Mouse (Mus musculus): ENCODE measurements around the gene 9630041A04Rik.

The 9630041A04Rik gene

DNA sequence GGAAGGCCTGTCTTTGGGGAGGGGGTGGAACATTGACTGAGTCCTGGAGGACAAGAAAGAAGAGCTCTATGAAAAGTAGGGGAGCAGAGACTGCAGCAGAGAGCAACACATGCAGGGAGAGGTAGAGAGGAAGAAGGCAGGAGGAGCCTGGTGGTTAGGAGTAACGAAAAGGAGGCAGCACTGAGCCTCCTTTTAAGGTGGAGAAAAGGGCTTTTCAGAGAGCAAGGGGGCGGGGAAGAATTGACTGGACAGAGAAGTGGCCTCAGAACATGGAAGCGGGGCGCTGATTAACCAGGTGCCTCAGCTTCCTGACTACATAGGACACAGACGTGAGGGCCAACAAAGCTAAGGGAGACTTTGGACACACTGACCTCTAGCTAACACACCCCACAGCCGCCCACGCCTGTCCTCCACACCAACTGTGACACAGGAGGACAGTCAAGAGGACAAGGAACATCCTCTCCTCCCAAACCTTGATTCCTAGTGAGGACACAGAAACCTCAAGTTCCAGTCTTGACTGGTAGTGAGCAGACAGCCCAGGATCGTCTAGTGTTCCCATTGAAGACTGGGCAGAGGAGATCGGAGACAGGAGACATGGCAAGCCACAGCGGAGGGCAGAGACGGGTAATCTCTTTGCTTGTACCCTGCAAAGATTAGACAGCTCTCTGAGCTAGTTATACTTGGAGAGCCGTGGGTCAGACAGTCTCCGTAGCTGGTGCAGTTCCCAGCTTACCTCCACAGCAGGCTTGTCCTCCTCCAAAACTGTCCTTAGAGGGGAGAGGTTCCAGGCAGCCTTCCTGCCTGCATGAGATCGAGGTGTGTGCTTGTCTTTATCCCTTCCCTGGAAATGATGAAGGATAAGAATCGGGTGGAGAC, at the start of gene 9630041A04Rik:
Gene 9630041A04Rik (plus strand): TSS at position 246 of the 876 bp plus-strand sequence.
- no peak for DNase-seq (ENCODE audit: extremely low spot score, low read depth, low spot score)

DNA sequence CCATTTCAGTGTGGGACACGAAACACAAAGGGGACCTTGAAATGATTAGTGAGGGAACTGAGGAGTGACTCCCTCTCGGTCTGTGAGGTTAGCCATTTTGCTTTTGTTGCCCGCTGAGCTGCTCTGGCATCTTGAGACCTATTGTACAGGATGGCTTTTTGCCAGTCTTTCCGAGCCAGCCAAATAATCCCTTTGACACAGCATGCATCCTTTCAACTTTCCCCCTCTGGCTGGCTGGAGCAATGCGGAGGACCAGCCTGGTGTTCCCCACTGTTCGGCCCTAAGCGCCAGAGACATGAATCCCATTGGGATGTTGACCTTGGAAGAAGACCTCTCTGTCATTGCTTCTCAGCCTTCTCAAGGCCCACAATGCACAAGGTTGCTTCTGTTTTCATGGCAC, 37.7 kb upstream of the 9630041A04Rik start:
- DNase-seq (ENCODE audit: extremely low spot score, low read depth, low spot score): no peak

DNA sequence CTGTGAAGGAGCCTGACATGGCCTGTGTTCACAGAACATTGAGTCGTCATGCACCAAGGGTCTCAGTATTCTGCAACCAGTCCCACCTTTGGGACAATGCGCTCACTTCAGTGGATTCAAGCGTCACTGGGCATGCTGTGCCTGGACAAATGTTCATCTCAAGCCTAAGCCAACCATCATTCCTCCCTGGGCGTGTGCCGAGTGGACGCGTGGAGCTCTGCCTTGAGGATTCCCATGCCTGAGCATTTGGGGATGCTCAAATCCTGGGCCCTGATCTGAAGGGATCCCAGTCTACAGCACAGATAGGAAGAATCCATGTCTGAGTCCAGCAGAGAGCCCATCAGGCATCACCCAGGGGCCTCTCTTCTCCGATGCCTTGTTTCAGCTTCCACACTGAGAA, 36.0 kb upstream of the 9630041A04Rik start:
- no peak for DNase-seq (ENCODE audit: extremely low spot score, low read depth, low spot score)

DNA sequence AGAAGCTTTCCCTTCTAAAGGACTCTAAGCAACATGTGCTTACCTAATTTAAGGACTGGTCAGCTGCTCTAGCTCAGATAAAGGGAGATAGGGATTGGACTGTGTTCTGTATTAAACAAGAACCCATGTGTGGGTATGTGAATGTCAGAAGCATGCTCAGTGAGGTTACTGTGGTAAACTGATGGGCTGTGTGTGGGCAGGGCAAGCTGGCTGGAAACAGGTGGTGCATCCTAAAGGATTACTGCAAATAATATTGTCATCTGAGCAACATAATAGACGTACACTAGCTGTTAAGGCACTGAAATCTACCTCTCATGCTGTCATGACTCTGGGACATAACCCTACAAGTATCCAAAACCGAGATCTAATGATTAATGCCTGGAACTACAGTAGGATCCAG, 28.0 kb upstream of the 9630041A04Rik start:
- DNase-seq (ENCODE audit: extremely low spot score, low read depth, low spot score): no peak

DNA sequence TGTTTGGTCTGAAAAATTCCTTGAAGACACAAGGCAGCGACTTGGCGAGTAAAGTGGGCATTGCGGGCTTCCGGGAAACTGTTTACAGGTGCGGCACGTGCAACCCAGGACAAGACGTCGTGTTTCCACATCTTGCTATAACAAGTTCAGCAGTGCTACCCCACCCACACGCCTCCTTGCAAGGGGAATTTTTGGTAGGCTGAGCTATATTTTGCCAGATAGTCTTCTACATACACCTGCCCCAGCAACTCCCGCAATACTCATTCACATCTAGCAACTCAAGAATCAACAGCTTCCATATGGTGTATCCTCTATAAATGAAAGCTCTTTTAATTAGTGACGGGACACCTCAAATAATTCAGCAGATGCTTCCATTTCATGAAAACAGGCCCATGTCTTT, 20.5 kb upstream of the 9630041A04Rik start:
- DNase-seq (ENCODE audit: extremely low spot score, low read depth, low spot score): no peak

DNA sequence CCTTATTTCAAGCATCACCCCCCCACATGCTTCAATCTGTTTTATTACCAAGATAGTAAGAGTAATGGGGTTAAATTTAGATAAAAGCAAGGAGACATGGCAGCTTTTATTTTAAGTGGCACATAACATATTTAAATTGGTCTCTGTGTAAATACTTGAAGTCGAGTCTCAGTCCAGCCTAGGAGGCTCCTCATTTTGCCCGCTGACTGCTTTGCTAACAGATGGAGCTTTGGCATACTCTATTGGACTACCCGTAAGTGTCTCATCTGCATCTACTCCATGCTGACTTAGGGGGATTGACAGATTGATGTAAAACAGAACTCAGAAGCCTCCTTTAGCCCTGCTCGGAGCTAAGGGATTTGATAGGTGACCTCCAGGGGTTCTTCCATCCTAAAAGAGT, 17.7 kb upstream of the 9630041A04Rik start:
- DNase-seq (ENCODE audit: extremely low spot score, low read depth, low spot score): no peak

DNA sequence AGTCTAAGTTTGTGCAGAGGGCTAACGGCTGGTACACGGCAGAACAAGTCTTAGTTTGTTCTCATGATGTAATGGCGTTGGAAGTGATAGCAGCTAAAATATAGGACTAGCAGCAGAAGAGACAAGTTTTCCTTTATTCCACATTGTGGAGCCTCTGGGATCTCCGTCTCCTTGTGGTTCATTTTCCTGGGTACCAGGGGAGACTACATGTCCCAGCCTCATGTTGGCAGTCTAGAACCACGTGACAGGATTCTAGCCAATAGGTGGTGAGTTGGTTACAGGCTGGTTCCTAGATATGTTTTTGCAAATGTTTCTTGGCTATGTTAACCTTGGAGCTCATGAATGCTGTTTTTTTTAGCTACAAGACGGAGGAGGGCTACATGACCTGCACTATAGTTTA, 15.9 kb upstream of the 9630041A04Rik start:
- no peak for DNase-seq (ENCODE audit: extremely low spot score, low read depth, low spot score)

DNA sequence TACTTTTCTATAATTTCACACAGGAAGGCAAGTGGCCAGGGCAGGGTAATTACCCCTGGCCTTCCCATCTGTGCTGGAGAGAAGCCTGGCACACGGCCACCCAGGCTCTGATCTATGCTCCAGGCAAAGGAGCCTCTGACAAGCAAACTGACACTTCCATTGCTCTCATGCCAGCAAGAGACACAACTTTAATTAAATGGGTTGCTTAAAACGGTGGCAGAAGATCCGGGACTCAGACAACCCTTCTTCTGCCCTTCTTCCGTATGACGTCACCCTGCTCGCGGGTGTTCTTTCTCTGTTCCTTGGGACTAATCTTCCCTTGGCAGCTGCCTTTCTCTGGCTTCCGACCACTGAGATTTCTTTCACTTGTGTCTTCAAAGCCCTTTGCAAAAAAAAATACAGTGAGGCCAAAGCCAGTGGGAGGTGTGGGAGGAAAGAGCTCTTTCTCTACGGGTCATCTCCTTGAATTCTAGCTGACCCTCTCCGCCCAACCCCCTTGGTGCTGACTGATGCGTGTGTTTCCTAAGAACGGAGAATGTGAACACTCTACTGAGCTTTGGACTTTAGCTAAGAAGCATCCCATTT, 932 bp downstream of the 9630041A04Rik start:
- no peak for DNase-seq (ENCODE audit: extremely low spot score, low read depth, low spot score)

DNA sequence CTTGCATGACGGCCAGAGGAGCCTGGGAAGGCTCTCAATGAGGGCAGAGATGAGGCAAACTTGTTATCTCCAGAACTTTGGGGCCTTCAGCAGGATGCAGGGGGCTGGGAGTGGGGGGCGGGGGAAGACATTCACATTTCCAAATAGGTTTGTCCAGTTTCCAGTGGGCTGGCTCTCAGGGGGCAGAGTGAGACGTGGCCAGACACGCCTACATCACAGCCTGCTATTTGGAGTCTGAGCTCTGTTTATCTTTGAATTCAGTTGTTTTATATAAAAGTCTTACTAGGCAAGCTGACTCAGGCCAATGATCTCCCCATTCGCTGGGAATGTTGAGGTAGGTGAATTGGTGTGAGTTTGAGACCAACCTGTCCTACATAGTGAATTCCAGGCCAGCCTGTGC, 1.5 kb downstream of the 9630041A04Rik start:
- DNase-seq (ENCODE audit: extremely low spot score, low read depth, low spot score): no peak

DNA sequence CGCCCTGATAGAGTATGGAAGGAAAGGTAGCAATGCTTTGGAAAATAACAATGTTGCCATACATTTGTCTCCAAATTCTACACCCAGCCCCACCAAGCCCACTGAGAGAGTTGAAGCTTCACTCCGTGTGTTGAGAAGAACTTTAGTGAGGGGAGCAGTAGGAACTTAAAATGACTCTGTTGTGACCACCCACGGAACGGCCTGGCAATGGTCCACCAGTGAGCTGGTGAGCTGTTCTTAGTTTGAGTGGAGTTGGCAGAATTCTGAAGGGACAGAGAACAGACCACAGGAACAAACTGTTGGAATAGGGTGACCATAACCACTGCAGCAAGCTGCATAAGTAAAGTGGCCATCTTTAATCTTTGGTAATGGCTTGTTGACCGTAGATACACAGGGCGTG, 7.0 kb downstream of the 9630041A04Rik start:
- no peak for DNase-seq (ENCODE audit: extremely low spot score, low read depth, low spot score)

DNA sequence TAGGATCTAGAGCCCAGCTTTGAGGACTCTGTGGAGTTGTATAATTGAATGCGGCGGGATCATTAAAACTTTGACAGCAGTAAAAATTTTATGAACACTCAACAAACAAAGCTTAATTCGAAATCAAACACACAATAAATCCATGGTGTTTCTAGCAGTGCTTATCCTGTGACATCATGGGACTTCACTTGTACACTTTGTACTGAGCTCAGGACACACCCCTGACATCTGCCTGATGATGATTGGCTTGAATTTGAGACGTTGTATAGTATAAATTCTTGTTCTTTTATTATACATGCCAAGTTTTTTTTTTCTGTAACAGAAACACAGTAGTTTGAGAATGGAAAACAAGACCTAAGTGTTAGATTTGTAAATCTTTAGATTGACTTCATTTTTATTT, 8.4 kb downstream of the 9630041A04Rik start:
- DNase-seq (ENCODE audit: extremely low spot score, low read depth, low spot score): no peak

DNA sequence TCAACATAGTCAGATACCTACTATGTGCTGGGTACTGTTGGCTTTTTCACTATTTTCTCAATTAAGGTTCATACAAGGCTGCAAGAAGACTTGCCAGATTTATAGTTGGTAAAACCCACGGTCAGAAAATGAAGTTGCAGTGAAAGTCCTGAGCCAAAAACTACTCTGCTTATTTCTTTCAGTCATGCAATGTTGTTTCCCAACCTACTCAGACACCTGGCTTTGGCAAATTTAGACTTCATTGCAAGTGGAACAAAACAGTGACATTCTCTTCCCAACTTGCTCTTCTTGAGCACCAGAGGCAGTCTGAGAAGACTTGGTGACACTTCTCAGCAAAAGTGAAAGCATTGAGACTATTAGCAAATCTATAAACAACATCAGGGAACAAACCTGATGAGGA, 13.7 kb downstream of the 9630041A04Rik start:
- no peak for DNase-seq (ENCODE audit: extremely low spot score, low read depth, low spot score)

DNA sequence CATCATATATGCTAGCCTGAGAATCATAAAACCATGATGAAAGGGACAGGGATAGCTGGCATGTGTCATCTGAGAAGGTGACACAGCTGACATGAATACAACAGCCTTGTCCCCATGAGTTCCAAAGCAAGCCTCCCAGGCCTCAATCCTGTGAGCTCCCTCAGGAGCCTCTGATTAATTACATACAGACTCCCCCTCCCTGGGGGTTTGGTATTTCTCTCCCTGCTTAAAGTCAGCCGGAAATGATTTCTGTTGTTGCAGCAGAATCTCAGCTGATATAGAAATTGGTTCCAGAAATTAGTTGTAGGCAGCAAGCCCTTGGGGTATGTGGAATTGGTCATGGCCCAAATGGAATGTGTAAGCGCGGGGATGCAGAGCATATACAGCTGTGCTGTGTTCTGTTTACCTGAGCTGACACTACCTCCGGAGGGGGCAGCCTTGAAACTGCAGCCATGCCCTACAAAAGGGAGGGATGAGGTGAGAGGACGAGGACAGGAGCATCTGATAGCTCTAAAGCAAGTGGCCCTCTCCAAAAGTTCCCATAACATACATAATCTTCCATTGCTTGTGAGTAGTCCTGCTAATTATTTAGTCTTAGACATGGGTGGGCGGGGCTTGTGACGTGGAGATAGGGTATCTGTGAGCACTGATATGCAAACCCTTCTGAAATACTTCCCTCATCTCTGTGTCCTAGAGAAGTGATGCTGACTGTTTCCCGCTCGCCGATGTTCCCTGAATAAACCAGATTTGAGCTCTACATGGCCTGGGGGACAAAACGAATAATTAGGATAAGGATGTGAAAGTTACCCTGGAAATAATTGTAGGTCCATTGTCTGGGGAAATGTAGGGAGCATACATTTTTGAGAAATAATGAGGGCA, 15.7 kb downstream of the 9630041A04Rik start:
- no peak for DNase-seq (ENCODE audit: extremely low spot score, low read depth, low spot score)

DNA sequence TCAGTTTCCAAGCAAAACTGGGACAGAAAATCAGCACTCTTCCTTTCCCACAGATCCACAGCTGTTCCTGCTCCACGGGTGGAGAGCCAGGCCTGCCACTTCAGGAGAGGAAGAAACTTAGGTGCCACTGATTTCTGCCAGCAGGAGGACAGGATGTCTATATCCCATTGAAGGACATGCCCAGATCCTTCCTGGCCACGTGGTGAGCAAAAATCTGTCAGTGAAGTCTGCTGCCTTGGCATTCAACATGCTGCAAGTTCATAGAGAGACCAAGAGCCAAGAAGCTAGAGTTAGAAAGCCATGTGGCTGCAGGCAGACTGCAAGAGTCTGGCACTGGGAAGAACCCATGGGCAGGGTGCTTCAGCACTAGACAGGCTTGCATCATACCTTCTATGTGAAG, 21.7 kb downstream of the 9630041A04Rik start:
- no peak for DNase-seq (ENCODE audit: extremely low spot score, low read depth, low spot score)

DNA sequence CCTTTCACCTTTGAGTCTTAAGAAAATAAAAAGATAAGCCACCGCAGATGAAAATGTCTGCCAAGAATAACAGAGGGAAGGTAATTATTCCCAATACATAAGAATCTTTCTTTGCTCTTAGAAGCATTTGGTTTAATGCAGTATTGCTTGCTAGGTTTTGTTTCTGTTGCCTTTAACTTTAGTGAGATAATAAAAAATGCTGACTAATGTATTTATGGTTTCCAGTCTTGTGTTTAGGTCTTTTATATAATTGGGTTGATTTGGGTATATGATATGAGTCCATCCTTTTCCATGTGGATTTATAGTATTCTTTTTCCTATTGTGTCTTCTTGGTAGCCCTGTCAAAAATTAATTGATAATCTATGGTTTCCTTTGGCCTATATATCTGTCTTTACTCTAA, 36.2 kb downstream of the 9630041A04Rik start:
- DNase-seq (ENCODE audit: extremely low spot score, low read depth, low spot score): no peak

DNA sequence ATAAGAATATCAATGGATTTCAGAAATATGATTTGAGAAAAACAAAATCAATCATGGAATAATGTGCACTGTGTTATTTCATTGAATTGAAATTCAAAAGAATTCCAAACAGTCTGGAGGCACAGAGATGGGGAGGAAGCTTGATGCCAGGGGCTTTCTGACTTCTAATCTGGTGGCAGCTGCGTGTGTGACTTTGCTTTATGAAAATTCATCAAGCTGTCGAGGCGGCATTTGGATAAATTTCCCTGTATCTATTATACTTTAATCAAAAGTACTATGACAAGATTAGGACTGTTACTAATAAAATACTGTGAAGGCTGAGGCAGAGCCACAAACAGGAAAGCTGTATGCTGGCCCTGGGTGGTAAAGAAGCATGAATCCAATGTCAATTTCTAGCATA, 41.8 kb downstream of the 9630041A04Rik start:
- no peak for DNase-seq (ENCODE audit: extremely low spot score, low read depth, low spot score)

DNA sequence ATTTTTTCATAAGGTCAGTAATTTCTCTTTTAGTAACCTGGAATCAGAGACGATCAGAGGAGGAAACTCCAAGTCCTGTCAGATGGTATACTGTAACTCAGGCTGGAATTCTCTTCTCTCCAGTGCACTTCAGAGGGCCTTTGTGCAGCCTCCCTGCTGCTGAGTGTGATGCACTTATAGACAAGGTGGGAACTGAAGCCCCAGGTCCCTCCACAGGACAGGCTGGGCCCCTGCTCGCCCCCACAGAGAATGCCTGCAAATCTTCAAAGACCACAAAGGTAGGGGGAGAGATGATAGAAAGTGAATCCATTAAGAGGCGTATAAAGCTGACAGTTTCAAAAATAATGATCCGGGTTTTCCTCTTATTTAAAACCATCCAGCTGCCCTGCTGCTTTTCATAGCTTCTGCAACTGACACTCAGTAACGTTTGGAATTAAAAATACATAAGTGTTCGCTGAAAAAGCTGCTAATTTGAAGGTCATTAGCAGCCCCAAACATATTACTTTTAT, 46.2 kb downstream of the 9630041A04Rik start:
- DNase-seq (ENCODE audit: extremely low spot score, low read depth, low spot score): no peak

DNA sequence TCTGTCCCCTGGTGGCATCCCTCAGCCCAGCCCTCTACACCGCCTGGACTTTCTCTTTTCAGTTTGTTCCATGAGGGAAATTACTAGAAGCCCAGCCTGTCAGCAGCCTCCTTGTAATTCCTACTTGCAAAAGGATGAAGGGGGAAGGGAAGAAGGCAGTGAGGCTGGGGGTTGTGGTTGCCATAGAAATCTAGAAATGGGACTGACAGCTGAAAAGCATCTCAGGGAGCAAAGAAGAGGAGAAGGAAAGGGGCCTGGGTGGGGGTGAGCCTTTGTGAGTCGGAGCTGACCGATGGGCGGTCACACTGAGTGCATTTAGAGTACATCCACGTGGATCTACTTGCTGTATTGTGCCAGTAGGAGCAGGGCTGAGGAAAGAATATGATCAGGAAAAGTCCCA, 47.2 kb downstream of the 9630041A04Rik start:
- DNase-seq (ENCODE audit: extremely low spot score, low read depth, low spot score): no peak

DNA sequence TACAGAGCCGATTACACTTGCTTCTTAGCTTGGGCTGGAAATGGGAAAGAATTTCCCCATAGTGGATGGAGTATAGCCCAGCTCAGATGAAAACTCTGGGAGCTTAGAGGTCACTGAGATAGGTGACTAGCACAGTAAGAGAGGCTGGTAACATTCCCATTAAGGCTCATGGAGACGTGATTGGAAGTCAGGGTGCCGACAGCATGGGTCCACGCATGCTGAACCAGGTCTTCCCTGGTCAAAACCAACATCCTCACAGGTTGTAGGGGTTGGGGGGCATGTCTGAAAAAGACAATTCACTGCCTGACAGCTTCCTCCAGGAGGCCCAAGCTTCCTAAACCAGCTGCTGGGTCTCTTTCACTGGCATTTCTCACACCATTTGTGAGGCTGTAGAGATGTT, 47.9 kb downstream of the 9630041A04Rik start:
- no peak for DNase-seq (ENCODE audit: extremely low spot score, low read depth, low spot score)

DNA sequence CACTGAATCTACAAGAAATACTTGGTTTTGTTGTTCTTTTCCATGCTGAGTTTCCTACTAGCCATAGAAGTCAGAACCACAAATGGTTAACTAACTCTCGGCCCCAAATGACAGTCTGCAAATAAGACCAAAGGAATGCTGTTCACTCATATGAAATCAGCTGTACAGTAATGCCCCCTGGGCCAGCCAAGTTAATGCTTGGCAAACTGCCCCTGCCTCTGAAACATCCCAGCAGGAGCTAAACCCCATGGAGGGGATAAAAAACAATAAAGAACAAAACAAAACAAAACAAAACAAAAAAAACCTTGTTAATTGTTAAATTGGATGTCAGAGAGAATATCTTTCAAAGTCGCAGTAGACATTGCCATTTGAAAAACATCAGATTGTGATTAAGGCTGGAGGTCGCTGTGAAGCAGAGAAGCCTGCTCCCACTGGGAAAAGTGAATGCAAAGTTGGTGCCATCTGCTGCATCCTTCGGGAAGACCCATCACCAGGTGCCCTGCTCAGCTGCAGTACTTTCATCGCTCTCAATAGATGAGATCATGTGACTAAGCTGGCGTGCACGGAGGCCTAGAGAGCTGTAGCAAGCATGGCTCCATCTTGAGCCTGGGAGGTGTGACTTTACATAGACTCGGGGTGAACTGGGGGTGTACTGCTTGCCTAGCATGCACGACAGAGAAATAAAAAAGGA, 49.7 kb downstream of the 9630041A04Rik start:
- DNase-seq (ENCODE audit: extremely low spot score, low read depth, low spot score): no peak

DNA sequence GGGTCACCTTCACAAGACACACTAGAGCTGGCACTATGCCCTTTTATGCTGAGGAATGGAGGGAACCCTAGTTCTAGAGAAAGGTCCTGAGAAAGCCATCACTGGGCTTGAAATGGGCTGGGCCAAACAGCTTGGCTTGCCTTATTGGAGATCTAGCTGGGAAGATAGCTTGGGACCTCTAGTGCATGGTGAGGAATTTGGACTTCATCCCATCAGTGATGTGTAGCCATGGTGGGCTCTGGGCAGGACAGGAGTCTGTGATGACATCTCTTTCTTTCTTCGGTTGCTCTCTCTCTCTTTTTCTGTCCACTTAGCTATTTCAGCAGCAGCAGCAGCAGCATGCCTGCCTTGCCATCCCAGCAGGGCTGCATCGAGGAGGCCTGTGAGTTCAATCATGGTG, 53.4 kb downstream of the 9630041A04Rik start:
- no peak for DNase-seq (ENCODE audit: extremely low spot score, low read depth, low spot score)
